Mouse (Mus musculus) midbrain, embryonic 13.5 days (tissue): ENCODE measurements around the gene Map4k5. TPM values are rescaled to one million over a fixed set of nuclear protein-coding genes. Genes with fewer than 3 reads are reported as not detected.
A peak's percentile ranks its signal among the peaks of the same experiment; 100 is the strongest.

Experiments
- ATAC-seq: fragments of 200-750 bp; cut with Nextera tagmentation; 2 replicates; pipeline ENCODE4 v1.8.0; 2017; ENCODE audit warnings: mild to moderate bottlenecking, moderate TSS enrichment, moderate library complexity
- H3K27ac ChIP-seq: fragments of 300-500 bp; sonication (generic); 2 replicates; pipeline ENCODE4 v1.5.1; 2015; ENCODE audit warnings: inconsistent platforms, mild to moderate bottlenecking, moderate library complexity
- H3K27me3 ChIP-seq: fragments of 300-500 bp; sonication (generic); 2 replicates; pipeline ENCODE4 v1.6.1; 2015; ENCODE audit warnings: mild to moderate bottlenecking, inconsistent platforms
- H3K36me3 ChIP-seq: fragments of 300-500 bp; sonication (generic); 2 replicates; pipeline ENCODE4 v1.6.1; 2015; ENCODE audit warnings: mild to moderate bottlenecking, inconsistent platforms
- H3K4me1 ChIP-seq: fragments of 300-500 bp; sonication (generic); replicated peaks from 2 replicates; pipeline ENCODE4 v1.6.1; 2015; ENCODE audit warnings: inconsistent platforms
- H3K4me2 ChIP-seq: fragments of 300-500 bp; sonication (generic); replicated peaks from 2 replicates; pipeline ENCODE4 v1.6.1; 2015; ENCODE audit warnings: moderate library complexity, mild to moderate bottlenecking, inconsistent platforms
- H3K4me3 ChIP-seq: fragments of 300-500 bp; sonication (generic); replicated peaks from 2 replicates; pipeline ENCODE4 v1.5.1; 2015; ENCODE audit warnings: mild to moderate bottlenecking, inconsistent platforms
- H3K9ac ChIP-seq: fragments of 300-500 bp; sonication (generic); replicated peaks from 2 replicates; pipeline ENCODE4 v1.6.1; 2015; ENCODE audit warnings: mild to moderate bottlenecking, inconsistent platforms
- H3K9me3 ChIP-seq: fragments of 300-500 bp; sonication (generic); 2 replicates; pipeline ENCODE4 v1.6.1; 2016; ENCODE audit warnings: mild to moderate bottlenecking, inconsistent platforms
- WGBS: fragments of 180-500 bp; shearing (Covaris S2); methylation state at CpG from one replicate; pipeline ENCODE4 v1.1.7; 2015; 5-methylcytosine and 5-hydroxymethylcytosine counted together
- polyA plus RNA-seq: library from polyadenylated mRNA; unstranded; fragments of >200 nt; fragmentation: Nextera tagmentation; extraction: Ambion mirVana; gene quantifications from 2 replicates; pipeline ENCODE4 v1.2.1, GENCODE M21; 2015

Gene Map4k5
- polyA plus RNA-seq, 1 experiment from 2014 or later: 27.6 TPM

- ATAC-seq: no peak
- Histone ChIP-seq H3K36me3 (no peaks in the 10 kb centered on the region), H3K27ac (no peak overlapping the region), H3K4me3 (no peak overlapping the region), H3K27me3 (no peaks in the 10 kb centered on the region), H3K4me1 (no peaks in the 10 kb centered on the region), H3K9me3 (no peaks in the 10 kb centered on the region), H3K4me2 (no peak overlapping the region), H3K9ac (no peak overlapping the region)
- 77% methylated on average over 11 of the region's 11 CpGs for WGBS
These were observed 116.2 kb downstream of the Map4k5 start for GRCm38 (mm10) chr12:69776607-69777340.

DNA sequence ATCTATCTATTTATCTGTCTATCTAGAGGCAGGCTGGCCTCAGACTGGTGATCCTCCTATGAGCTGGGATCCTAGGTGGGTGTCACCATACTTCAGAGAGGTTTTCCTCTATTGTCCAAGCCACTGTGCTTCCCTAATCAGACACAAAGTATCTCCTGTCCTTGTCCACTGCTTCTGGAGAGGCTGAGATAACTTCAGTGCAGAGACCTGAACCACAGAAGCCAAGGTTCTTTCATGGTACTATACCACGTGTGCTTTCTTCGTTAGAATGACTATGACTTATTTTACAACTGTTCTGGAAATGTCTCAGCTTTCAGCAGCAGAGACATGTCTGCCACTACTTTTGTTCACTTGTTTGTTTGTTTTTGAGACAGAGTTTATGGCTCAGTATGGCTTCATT is 124.2 kb downstream of the Map4k5 start:
- no peaks in the 10 kb centered on the region for H3K36me3 ChIP-seq
- WGBS: 83% methylated on average over 2 of the region's 2 CpGs
- H3K4me2 ChIP-seq: no peak overlapping the region
- H3K9ac ChIP-seq: no peak overlapping the region
- H3K27me3 ChIP-seq: no peaks in the 10 kb centered on the region
- H3K9me3 ChIP-seq: no peaks in the 10 kb centered on the region
- H3K27ac ChIP-seq: no peak overlapping the region
- ATAC-seq: no peak
- H3K4me1 ChIP-seq: peaks cover 14% of the 10 kb centered on the region
- H3K4me3 ChIP-seq: no peak overlapping the region

- H3K27me3 ChIP-seq: no peaks in the 10 kb centered on the region
- no peaks in the 10 kb centered on the region for H3K9me3 ChIP-seq
- no peak overlapping the region for H3K4me2 ChIP-seq
- no peak overlapping the region for H3K9ac ChIP-seq
- no peaks in the 10 kb centered on the region for H3K36me3 ChIP-seq
- no peak overlapping the region for H3K4me3 ChIP-seq
- H3K4me1 ChIP-seq: peaks cover 14% of the 10 kb centered on the region
- 25% methylated on average over 9 of the region's 9 CpGs for WGBS
- H3K27ac ChIP-seq: no peak overlapping the region
- peak; percentile 66 for ATAC-seq
These were observed 125.3 kb downstream of the Map4k5 start for GRCm38 (mm10) chr12:69767476-69768258.

DNA sequence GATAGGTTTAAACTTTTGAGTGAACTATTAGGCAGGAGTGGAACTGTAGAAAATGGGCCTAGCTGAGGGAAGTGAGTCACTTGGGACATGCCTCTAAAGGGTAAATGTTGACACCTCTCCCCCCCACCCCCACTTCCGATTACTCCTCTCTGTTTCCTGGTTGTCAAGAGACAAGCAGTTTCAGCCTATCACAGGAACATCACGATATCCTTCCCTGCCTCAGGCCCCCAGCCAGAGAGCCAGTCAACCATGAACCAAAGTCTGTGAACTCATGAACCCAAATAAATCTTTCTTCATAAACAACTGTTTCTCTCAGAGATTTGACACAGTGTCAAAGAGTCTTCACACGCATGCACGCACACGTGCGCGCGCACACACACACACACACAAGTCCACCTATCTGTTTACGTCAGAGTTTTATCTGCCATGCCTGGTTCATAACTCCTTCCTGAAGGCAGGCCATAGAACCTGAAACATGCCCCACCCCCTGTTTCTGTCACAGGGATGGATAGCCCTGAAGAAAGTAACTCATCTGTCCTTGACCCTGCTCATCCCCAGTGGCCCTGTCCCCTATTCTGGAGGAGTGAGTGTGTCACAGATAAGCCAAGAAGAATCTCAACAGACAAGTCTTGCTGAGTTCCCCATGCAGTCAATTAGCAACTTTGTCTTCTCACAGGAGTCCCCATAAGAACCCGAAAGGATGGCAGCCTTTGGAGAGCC is 126.7 kb downstream of the Map4k5 start:
- 84% methylated on average over 10 of the region's 10 CpGs for WGBS
- Histone ChIP-seq H3K4me3 (no peak overlapping the region), H3K4me1 (peaks cover 14% of the 10 kb centered on the region)

DNA sequence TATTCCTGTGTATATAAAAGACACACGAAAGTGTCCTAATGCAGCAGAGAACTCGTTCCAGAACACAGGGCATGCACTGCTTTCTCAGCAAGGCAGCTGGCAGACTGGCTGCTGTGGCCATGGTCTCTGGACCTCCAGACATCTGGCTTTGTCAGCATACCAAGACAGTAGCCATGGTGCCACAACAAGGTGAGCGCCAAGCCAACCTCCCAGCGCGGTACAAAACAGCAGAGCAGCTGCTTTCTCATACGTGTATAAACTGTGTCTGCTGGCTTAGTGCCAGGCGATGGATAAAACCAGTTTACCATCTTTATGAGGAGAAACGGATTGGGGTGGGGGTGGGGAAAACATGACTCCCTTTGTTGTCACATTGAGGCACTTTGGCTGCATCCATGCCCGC is 127.5 kb downstream of the Map4k5 start:
- Histone ChIP-seq H3K9me3 (no peaks in the 10 kb centered on the region), H3K27me3 (no peaks in the 10 kb centered on the region), H3K4me3 (no peak overlapping the region), H3K36me3 (no peaks in the 10 kb centered on the region), H3K4me1 (peaks cover 14% of the 10 kb centered on the region), H3K4me2 (no peak overlapping the region), H3K9ac (no peak overlapping the region), H3K27ac (no peak overlapping the region)
- 64% methylated on average over 9 of the region's 9 CpGs for WGBS
- peak; percentile 25; the same call in 1 of the 2 replicates for ATAC-seq

More for the DNA sequence above, 126.7 kb downstream of the Map4k5 start:
- ATAC-seq: no peak
- Histone ChIP-seq H3K36me3 (no peaks in the 10 kb centered on the region), H3K27ac (no peak overlapping the region), H3K9ac (no peak overlapping the region), H3K27me3 (no peaks in the 10 kb centered on the region), H3K4me2 (no peak overlapping the region), H3K9me3 (no peaks in the 10 kb centered on the region)

DNA sequence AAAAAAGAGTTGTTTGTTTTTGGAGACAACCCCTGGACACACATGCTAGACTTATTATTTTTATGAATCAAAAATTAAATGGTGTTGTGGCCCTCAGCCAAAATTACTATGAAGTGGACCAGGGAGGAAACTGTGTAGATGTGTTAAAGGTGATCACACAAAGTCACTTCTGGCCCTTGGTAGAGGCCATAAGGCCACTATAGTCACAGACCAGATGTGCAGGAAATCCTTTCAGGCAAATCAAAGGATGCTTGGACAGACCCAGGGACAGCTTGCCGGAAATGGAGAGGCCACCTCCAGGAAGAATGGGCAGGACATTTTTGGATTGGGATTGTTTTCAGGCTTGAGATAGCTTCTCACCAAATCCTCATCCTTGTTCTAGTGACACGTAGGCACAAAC is 131.4 kb downstream of the Map4k5 start:
- no peak overlapping the region for H3K4me2 ChIP-seq
- no peaks in the 10 kb centered on the region for H3K36me3 ChIP-seq
- ATAC-seq: no peak
- 80% methylated on average over 2 of the region's 2 CpGs for WGBS
- peaks cover 23% of the 10 kb centered on the region for H3K4me1 ChIP-seq
- H3K27me3 ChIP-seq: no peaks in the 10 kb centered on the region
- H3K9ac ChIP-seq: no peak overlapping the region
- H3K9me3 ChIP-seq: no peaks in the 10 kb centered on the region
- H3K27ac ChIP-seq: no peak overlapping the region
- H3K4me3 ChIP-seq: no peak overlapping the region

DNA sequence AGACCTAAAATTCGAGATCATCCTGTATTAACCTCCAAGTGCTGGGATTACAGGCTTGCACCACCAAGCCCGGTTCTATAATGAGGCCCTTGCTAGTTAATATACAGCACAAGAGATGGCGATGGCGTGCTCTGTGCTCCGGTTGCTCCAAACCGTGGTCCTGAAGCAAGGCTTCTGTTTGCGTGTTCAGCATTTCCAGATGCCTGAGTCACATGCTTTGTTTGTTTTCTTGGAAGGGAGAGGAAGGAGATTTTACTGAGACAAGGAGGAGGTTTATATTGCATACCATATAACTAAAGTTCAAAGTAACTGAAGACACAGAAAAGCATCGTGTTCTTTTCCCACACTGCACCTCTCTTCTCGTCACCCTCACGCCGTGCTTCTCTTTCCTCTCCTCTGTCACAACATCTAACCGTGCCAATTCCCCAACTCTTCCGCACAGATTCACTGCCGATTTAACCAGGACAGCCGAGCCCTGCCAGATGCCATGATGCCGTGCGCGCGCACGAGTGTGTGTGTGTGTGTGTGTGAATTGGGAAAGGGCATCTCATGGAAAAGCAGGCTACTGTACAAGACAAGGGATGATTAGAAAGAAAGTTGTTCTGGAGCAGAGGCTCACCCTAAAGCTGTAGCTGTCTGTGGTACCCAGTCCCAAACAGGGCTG is 132.1 kb downstream of the Map4k5 start:
- Histone ChIP-seq H3K4me1 (peaks cover 21% of the 10 kb centered on the region), H3K27ac (no peak overlapping the region), H3K9me3 (no peaks in the 10 kb centered on the region), H3K4me2 (no peak overlapping the region), H3K9ac (no peak overlapping the region), H3K36me3 (no peaks in the 10 kb centered on the region), H3K27me3 (0 out of 2 replicates have a peak, but pooled peaks cover 3% of the 10 kb centered on the region), H3K4me3 (no peak overlapping the region)
- WGBS: 88% methylated on average over 20 of the region's 20 CpGs
- ATAC-seq: no peak

DNA sequence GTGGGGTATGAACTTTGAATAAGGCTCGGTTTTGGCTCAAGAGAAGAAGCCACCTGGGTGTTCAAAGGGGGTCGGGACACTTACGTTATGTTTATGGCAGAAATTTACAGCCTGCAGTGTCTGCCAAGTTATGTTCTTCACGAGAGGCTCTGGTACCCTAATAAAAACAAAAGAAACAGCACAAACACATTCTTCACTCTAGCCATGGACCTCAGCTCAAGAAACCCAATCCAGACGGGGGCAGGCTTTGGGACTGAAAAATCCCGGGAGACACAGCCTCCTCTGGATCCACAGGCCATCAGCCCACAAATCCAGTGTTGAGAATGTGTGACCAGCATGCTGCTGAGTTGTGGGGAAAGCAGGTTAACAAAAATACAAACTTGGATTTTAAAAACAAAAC is 133.0 kb downstream of the Map4k5 start:
- 0 out of 2 replicates have a peak, but pooled peaks cover 3% of the 10 kb centered on the region for H3K27me3 ChIP-seq
- H3K36me3 ChIP-seq: no peaks in the 10 kb centered on the region
- H3K4me1 ChIP-seq: peaks cover 16% of the 10 kb centered on the region
- no peaks in the 10 kb centered on the region for H3K9me3 ChIP-seq
- no peak overlapping the region for H3K4me2 ChIP-seq
- WGBS: 75% methylated on average over 6 of the region's 6 CpGs
- H3K9ac ChIP-seq: no peak overlapping the region
- no peak for ATAC-seq
- no peak overlapping the region for H3K4me3 ChIP-seq
- H3K27ac ChIP-seq: no peak overlapping the region

DNA sequence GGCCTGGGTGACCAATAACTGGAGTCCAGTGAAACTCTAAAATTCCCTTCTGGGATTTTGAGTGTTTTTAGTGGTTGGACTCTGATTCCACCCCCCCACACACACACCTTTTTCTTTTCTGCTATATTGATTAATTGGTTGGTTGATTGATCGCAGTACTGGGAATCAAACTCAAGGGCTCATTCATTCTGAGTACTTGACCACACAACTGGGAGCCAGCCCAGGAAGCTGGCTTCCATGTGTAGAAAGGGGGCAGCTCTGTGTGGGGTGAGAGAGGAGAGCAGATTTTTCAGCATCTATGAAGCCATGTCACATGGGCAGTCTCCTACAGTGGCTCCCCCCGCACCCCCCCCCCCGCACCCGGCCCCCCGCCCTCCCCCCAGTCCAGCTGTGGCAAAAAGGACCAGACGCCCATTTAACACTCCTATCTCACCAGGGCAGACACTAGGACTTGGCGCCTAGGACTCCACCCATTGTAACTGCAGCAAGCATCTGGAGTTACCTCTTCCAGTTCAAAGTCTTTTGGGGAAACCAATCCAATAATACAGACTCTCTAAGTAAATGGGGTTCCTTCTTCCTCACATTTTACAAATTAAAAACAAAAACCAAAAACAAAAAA is 133.6 kb downstream of the Map4k5 start:
- H3K27ac ChIP-seq: no peak overlapping the region
- H3K9me3 ChIP-seq: no peaks in the 10 kb centered on the region
- no peak overlapping the region for H3K9ac ChIP-seq
- no peak for ATAC-seq
- 49% methylated on average over 7 of the region's 7 CpGs for WGBS
- H3K36me3 ChIP-seq: no peaks in the 10 kb centered on the region
- H3K4me3 ChIP-seq: no peak overlapping the region
- H3K27me3 ChIP-seq: 0 out of 2 replicates have a peak, but pooled peaks cover 3% of the 10 kb centered on the region
- H3K4me1 ChIP-seq: peaks cover 16% of the 10 kb centered on the region
- H3K4me2 ChIP-seq: 0 out of 2 replicates have a peak overlapping the region, but pooled peaks have one; percentile 47

DNA sequence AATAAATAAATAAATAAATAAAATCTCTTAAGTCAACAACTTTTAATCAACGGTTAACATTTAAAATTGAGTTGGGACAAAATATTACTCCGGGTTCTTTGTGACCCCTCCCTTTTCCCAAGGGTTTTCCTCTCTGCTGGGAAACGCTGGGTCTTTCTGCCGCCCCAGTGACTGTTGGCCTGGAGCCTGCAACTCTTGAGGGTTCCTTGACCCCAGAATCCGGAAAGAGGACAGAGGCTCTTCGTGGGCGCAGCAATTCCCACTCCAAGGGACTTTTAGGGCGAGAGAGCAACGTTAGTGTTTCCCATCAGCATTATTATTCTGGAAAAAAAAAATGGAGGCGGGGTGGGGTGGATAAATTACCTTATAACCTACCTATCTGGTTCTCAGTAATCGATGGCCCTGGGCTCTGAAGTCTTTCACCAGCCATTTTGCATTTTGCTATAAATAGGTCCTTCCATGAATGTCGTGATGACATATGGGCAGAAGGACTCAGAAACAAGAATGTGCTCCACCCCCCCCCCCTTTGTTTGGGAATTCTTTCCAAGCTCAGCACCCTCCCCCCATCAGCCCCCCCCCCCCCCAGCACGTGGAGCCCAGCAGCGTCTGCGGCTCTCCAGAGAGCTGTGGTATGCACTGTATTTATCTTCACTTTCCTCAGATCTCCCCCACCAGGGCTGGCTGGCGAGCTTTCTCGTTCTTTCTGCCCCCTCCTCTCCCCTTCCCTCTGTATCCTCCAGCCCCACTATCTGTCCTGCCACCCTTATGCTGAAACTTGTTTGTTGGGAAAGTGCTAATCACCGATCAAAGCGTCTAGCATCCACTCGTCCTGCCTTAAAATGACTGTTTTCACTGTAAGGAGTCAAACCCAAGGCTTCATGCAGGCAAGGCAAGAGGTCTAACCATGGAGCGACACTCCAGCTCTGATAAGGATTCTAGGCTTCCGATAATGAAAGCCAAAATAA is 134.5 kb downstream of the Map4k5 start:
- H3K4me2 ChIP-seq: peak overlapping the region; percentile 47
- H3K36me3 ChIP-seq: no peaks in the 10 kb centered on the region
- peak; percentile 55 for ATAC-seq
- H3K4me1 ChIP-seq: peaks cover 16% of the 10 kb centered on the region
- WGBS: 10% methylated on average over 21 of the region's 22 CpGs
- H3K9me3 ChIP-seq: no peaks in the 10 kb centered on the region
- peak overlapping the region; percentile 17 for H3K4me3 ChIP-seq
- H3K27me3 ChIP-seq: 0 out of 2 replicates have a peak, but pooled peaks cover 3% of the 10 kb centered on the region
- no peak overlapping the region for H3K27ac ChIP-seq
- peak overlapping the region; percentile 25; the same call in 1 of the 2 replicates for H3K9ac ChIP-seq
